Mouse (Mus musculus) megakaryocyte, embryonic 14.5 days (primary cell): ENCODE data around the gene Olfr1095.

Experiments used
- FLI1 ChIP-seq: IDR thresholded peaks from 2 replicates; pipeline ENCODE4 v1.6.1; 2012; ENCODE audit warnings: low read length, inconsistent platforms, mixed read lengths
- GATA1 ChIP-seq: IDR thresholded peaks from 3 replicates; pipeline ENCODE4 v1.6.1; 2012; ENCODE audit warnings: mixed read lengths, low read length, inconsistent platforms, borderline replicate concordance

DNA sequence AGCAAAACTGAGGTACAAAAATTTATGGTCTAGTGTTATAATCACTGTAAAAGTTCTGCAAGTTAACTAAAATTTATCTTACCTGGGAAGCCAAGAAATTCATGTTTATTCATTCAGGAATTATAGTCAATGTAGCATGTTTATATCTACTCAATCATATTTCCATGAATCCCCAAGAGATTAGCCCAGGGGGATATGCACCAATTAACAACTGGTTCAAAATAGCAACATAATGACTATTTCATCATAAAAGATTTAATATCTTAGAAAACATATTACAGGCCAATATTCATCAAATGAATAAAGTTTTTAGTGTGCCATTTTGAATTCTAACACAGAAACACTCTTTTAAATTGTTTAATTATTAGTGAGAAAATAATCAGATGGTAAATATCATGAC, 41.6 kb downstream of the Olfr1095 start, which contains the start of gene Olfr141:
- TF ChIP-seq FLI1, result no peak
- no peak for TF ChIP-seq GATA1
